Mouse (Mus musculus) cerebellum, postnatal 36 days (tissue): ENCODE measurements at regions not wholly inside any gene's neighbourhood (a gene's known extent, or its start where the extent isn't known, plus 50 kb on each side); places are given as distances from the start of the nearest gene placed in this dataset.
A peak's percentile ranks its signal among the peaks of the same experiment; 100 is the strongest.

Experiments
- DNase-seq, 2 experiments: peaks; one replicate each; pipeline ENCODE4 v3.0.0; 2021 to 2022; ENCODE audit warnings: mixed read lengths in 2 of 2

- peak; percentile 25 to 39 for DNase-seq
Measured at GRCm38 (mm10) chr14:48330965-48331622, 114.8 kb upstream of the Tmem260 start.

GRCm38 (mm10) chr14:48331623-48332000, 114.3 kb upstream of the Tmem260 start:
- DNase-seq, result no peak

DNA sequence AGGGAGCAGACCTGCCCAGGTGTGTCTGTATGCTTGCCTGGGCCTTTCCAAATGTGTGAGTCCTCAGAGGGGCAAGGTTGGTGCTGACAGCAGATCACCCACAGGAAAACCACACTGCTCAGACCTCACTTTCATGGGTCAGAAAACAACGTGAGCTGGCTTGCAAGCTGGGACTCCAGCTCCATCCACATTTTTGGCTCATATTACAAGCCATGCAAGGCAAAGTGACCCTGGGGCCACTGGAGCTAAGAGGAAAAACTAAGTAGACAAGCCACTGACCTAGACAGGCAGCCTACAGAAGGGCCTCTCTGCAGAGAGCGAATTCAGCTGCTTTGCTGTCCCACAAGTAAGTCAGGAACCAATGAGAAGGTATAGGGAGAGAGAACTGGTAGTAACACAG, 113.7 kb upstream of the Tmem260 start:
- no peak for DNase-seq

DNA sequence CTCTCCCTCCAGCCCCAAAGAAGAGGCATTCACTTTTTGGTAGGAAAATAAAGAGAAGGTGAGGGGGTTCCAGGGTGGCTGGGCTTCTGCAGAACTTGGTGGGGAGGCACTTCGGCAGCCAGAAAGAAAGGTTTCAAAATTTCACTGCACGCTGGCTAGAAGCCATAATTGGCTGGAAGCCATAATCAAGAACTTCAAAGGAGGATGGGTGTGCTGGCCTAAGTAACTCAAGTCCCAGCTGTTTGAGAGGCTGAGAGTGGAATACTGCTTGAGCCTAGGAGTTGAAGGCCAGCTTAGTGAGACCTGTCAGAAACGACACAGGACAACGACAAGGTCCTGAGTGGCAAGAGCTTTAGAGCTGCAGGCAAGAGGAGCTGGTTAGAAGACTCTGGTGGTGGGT, 113.3 kb upstream of the Tmem260 start:
- no peak for DNase-seq

- DNase-seq, result no peak
Measured at GRCm38 (mm10) chr14:48334106-48334809, 111.7 kb upstream of the Tmem260 start.

DNA sequence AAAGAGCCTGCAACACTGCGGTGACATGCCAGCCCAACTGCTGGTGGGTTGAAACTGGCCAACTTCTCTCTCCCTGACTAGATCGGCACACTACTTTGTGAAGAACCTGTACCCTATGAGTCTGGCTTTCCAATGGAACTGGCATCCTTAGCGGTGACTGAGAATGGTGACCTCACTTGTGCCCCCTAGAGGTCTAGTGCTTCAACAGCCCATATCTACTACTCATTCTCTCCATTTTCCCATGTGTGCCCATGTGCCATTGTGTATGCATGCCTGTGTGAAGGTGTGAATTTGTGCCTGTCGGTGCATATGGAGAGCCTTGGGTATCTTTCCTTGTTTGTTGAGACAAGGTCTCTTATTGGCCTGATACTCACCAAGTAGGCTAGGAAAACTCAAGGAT, 106.5 kb upstream of the Tmem260 start:
- DNase-seq, result peak in 1 of 2 experiments; percentile 14

- DNase-seq, result no peak
Measured at GRCm38 (mm10) chr14:48342944-48343343, 103.0 kb upstream of the Tmem260 start.

DNA sequence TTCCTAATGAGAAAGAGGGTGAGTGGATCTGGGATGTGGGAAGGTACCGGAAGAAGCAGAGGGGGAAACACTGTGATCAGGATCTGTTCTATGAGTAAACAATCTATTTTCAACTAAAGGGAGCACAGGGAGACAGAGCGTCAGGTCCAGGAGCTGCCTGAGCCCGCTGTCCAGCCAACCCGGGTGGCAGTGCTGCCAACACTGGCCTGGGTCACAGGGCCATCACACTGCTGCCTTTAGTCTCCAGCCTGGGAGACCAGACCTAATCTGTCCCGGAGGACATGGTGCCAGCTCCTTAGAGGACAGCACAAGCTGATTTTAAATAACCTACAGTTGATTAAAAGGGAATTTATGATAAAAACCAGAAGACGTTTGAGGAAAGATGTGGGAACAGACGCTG, 100.0 kb upstream of the Tmem260 start:
- no peak for DNase-seq

DNA sequence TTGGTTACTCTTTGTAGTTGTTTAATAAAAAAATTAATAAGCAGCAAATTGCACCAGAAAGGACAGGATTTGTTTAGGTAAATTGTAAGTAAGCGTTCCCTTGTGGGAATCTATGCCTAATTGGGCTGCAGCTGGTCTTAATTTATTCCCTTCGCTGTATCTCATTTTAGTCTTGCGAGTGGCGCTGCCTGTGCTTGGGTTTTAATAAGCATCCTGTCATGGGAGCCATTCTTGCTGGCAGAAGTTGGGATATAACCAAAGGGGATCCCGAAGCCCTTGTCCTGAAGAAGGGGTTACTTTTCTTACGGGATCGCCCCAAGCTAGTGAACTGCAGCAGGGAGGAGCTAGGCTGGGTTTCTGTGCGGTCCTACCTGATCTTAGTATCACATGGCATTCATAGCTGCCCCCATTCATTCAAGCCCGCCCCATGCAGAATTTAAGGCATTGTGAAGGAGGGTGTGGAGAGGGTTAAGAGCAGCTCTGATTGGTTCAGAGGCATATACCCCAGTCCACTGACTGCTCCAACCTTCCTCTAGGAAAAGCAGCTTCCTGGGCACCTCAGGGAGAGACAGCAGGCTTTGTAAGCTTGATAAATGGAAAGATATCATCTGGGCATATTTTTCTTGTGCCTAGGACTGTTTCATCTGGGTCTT, 96.4 kb upstream of the Tmem260 start:
- DNase-seq, result no peak

- no peak for DNase-seq
Measured at GRCm38 (mm10) chr14:48351652-48352051, 94.3 kb upstream of the Tmem260 start.

DNA sequence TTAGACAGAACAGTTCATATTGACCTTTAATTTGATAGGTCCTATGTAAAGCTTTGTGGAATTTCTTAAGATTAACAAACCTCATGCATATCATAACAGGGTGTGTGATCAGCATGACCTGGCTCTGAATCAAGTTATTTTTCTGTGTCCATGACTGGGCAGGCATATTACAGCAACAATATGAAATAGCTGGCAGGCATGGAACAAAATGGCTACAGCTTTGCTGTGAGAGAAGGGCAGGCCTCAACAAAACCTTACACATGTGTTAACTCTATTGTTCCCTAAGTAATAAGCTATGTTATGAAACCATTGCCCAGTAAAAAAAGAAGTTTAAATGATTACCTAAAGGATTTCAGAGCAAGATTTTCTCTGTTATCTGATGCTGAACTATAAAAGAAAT, 93.1 kb upstream of the Tmem260 start:
- no peak for DNase-seq

DNA sequence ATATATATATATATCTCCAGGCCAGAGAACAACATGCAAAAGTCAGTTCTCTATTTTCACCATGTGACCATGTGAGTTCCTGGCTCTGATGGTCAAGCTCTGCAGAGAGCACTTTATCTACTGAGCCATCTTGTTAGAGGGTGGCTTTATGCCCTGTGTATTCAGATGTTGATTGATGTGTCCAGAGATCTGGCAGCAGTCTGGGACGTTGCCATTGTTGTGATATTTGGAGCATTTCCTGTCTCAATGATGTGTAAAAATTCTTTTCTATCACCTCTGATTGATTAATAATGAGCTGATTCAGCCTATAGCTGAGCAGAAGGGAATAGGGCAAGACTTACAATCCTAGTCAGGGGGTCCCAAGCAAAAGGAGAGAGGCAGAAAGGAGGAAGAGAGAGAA, 91.7 kb upstream of the Tmem260 start:
- no peak for DNase-seq

- DNase-seq, result no peak
Measured at GRCm38 (mm10) chr14:48357441-48357840, 88.5 kb upstream of the Tmem260 start.

DNA sequence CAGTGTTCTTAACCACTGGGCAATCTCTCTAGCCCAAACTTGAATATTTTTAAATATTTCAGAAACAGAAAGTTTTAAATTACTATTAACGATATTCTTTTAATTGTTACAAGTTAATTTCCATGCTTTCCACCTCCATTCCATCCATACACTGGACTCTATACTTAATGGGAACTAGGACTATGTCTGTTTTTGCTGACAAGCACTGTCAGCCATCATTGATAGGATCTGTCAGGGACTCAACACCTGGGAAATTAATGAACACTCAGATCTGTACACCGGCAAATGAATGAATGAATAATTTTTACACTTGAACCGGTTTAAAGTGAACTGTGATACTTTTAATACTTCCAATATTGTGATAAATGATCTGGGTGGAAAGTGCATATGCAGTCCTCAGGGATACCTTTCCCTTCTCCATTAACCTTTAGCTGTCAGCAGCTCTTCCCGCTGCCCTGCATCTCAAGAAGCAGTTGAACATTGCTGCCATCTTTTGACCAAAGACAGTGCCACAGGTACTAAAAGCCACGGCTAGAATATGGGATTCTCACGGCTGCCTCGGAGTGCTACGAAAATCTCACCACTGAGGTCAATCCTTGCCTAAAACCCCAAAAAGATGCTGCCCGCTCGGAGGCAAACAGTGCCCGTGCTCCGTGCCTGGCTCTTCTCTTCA, 87.3 kb upstream of the Tmem260 start:
- peak; percentile 43 to 65 for DNase-seq

GRCm38 (mm10) chr14:48361820-48362219, 84.1 kb upstream of the Tmem260 start:
- no peak for DNase-seq

DNA sequence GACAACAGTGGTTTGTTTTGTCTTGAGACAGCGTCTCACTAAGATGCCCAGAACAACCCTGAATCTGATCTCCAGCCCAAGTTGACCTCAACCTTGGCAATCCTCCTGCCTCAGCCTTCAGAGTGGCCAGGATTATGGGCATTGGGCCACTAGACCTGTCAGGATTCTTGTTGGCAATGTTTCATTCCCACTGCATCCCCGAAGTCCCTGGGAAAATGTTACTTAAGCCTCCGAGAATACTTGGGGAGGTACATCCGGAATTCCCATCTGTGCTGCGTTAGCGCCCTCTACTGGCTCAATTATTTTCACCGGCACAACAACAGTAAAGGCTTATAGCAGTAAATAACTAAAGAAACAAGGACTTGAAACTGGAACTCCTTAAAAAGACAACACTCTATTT, 78.9 kb upstream of the Tmem260 start:
- DNase-seq, result peak; percentile 73 to 83

DNA sequence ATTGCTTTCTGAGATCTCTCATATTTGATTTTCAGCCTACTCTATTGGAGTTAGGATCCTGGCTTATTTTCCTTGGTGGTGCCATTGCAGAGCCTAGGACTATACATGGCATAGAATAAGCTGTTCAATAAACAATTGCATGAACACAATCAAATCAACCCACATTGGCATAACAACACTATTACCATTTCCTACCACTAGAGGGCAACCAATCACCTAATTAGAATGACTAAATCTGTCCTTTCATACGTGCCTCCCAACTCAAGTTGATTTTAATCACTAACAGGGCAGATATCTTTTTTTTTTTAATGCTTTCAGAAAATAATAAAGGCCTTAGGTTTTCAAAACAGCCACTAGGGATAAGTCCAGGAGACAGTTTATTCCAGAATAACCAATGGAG, 75.6 kb upstream of the Tmem260 start:
- peak in 1 of 2 experiments; percentile 30 for DNase-seq

GRCm38 (mm10) chr14:48371766-48372165, 74.2 kb upstream of the Tmem260 start:
- no peak for DNase-seq

GRCm38 (mm10) chr14:48376112-48376511, 69.8 kb upstream of the Tmem260 start:
- DNase-seq, result no peak
